Mouse (Mus musculus) bone marrow, adult 2 months (tissue): ENCODE data around the gene Ankfn1.

Experiments used
- CTCF ChIP-seq: fragments of 200-500 bp; IDR thresholded peaks from 2 replicates; pipeline ENCODE4 v1.5.1; 2011; ENCODE audit warnings: low read length, control low read depth; ENCODE audit not compliant: control insufficient read depth, insufficient read depth
- POLR2A ChIP-seq: fragments of 200-500 bp; IDR thresholded peaks from 2 replicates; pipeline ENCODE4 v1.6.1; 2011; ENCODE audit warnings: low read depth, mild to moderate bottlenecking, control low read depth, low read length, borderline replicate concordance; ENCODE audit not compliant: control insufficient read depth

DNA sequence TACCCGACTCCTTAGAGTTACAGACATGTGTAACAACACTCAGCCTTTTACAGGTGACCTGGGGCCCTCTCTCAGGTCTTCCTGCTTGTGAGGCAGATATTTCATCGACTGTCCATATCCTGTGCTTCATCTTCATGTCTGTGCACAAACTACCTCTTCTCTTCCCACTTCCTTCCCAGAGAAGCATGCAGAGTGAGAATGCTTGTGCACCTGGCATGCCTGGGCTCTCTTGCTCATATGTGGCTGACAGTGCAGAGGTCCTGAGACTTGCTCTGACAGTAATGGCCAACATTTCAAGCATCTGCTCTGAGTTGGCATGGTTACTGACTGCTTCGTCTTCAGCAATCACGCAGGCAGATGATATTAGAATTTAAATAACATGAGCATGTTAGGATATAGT, 83.8 kb downstream of the Ankfn1 start:
- TF ChIP-seq CTCF (no peak), POLR2A (no peak)
